In the genomic region with DNA sequence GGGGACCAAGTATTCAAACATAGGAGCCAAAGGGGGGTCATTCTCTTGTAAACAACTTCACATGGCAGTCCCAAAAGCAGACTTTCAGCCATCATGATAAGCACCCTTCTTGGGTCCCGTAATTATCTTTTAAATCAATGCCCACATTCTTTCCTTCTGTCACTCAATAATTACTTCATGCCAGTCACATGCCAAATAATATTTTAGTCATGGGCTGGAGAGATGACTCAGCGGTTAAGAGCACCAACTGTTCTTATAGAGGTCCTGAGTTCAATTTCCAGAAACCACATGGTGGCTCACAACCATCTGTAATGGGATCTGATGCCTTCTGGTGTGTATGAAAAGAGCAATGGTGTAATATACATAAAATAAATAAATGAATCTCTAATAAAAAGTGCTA, we compare ENCODE assay signal across 15 mouse cellular contexts.
"Had no signal": no experiment of that assay in that cellular context is flagged by ENCODE, and none has a peak within 500 bp of the region (broad histone marks: within the 10 kb centered on the region; RNA-seq: fewer than 3 reads in every experiment).

No protein-coding gene starts in this region.

- H3K4me3 ChIP-seq: neural tube, embryonic 15.5 days; stomach, embryonic 15.5 days had no signal

- H3K4me2 ChIP-seq: neural tube, embryonic 15.5 days; stomach, embryonic 15.5 days had no signal

- H3K4me1 ChIP-seq: neural tube, embryonic 15.5 days; stomach, embryonic 15.5 days had no signal

- H3K27me3 ChIP-seq: neural tube, embryonic 15.5 days; stomach, embryonic 15.5 days had no signal

- DNase-seq: retina, postnatal 1 day; right cerebral cortex, adult 18-20 months; right cerebral cortex, postnatal 14 days; right cerebral cortex, postnatal 25 days; right cerebral cortex, postnatal 4 days; spleen, adult 18-20 months; thymus, adult 18-20 months; thymus, adult 2 months; thymus, postnatal 14 days; thymus, postnatal 25 days; thymus, postnatal 36 days; thymus, postnatal 4 days had no signal

- H3K36me3 ChIP-seq: neural tube, embryonic 15.5 days; stomach, embryonic 15.5 days had no signal

- H3K9ac ChIP-seq: neural tube, embryonic 15.5 days; stomach, embryonic 15.5 days had no signal

- H3K9me3 ChIP-seq: neural tube, embryonic 15.5 days; stomach, embryonic 15.5 days had no signal

- H3K27ac ChIP-seq: neural tube, embryonic 15.5 days; stomach, embryonic 15.5 days; stomach, postnatal 0 days had no signal
